Mouse (Mus musculus) hindbrain, embryonic 14.5 days (tissue): Measurements from ENCODE around the gene Aldh3a2. TPM values are rescaled to one million over a fixed set of nuclear protein-coding genes. Genes with fewer than 3 reads are reported as not detected.

Experiments used
- ATAC-seq: fragments of 200-750 bp; cut with Nextera tagmentation; 2 replicates; pipeline ENCODE4 v1.8.0; 2017; ENCODE audit warnings: moderate number of reproducible peaks, mild to moderate bottlenecking, moderate TSS enrichment, moderate library complexity; ENCODE audit not compliant: low FRiP score
- DNase-seq: peaks from one replicate; pipeline ENCODE4 v3.0.0-alpha.2; 2015; ENCODE audit warnings: low spot score
- H3K27ac ChIP-seq: fragments of 300-500 bp; sonication (generic); 2 replicates; pipeline ENCODE4 v1.5.1; 2014; ENCODE audit warnings: mild to moderate bottlenecking, moderate library complexity
- H3K27me3 ChIP-seq: fragments of 300-500 bp; sonication (generic); 2 replicates; pipeline ENCODE4 v1.6.1; 2014; ENCODE audit warnings: mild to moderate bottlenecking, low read length, mixed read lengths; ENCODE audit not compliant: control insufficient read depth, insufficient read depth
- H3K36me3 ChIP-seq: fragments of 300-500 bp; sonication (generic); replicated peaks from 2 replicates; pipeline ENCODE4 v1.6.1; 2014; ENCODE audit not compliant: control insufficient read depth, insufficient read depth
- H3K4me1 ChIP-seq: fragments of 300-500 bp; sonication (generic); replicated peaks from 2 replicates; pipeline ENCODE4 v1.6.1; 2014; ENCODE audit warnings: antibody characterized with exemption, low read length, mixed read lengths; ENCODE audit not compliant: control insufficient read depth, insufficient read depth
- H3K4me2 ChIP-seq: fragments of 300-500 bp; sonication (generic); replicated peaks from 2 replicates; pipeline ENCODE4 v1.6.1; 2014; ENCODE audit warnings: mild to moderate bottlenecking, moderate library complexity
- H3K4me3 ChIP-seq: fragments of 300-500 bp; sonication (generic); replicated peaks from 2 replicates; pipeline ENCODE4 v1.5.1; 2014; ENCODE audit warnings: mild to moderate bottlenecking, low read length
- H3K9ac ChIP-seq: fragments of 300-500 bp; sonication (generic); 2 replicates; pipeline ENCODE4 v1.6.1; 2014
- H3K9me3 ChIP-seq: fragments of 300-500 bp; sonication (generic); 2 replicates; pipeline ENCODE4 v1.6.1; 2016; ENCODE audit warnings: low read length; ENCODE audit not compliant: control insufficient read depth
- WGBS: fragments of 180-500 bp; shearing (Covaris S2); extraction: QIAGEN DNeasy Blood & Tissue Kit; methylation state at CpG from one replicate; pipeline ENCODE4 v1.1.7; 2014; 5-methylcytosine and 5-hydroxymethylcytosine counted together
- polyA plus RNA-seq: library from polyadenylated mRNA; unstranded; fragments of >200 nt; fragmentation: Nextera tagmentation; extraction: Ambion mirVana; gene quantifications from 2 replicates; pipeline ENCODE4 v1.2.1, GENCODE M21; 2014

Aldh3a2 gene
- polyA plus RNA-seq, 1 experiment from 2014 or later, result 28.0 TPM

- H3K4me2 ChIP-seq, result no peak overlapping the region
- H3K27me3 ChIP-seq, result no peaks in the 10 kb centered on the region
- 95% methylated on average over 6 of the region's 6 CpGs for WGBS
- no peak overlapping the region for H3K4me3 ChIP-seq
- H3K9me3 ChIP-seq, result no peaks in the 10 kb centered on the region
- no peaks in the 10 kb centered on the region for H3K4me1 ChIP-seq
- ATAC-seq, result no peak
- peaks cover 70% of the 10 kb centered on the region for H3K36me3 ChIP-seq
- no peak overlapping the region for H3K9ac ChIP-seq
- no peak for DNase-seq
- no peak overlapping the region for H3K27ac ChIP-seq
Observed at GRCm38 (mm10) chr11:61259106-61259505, 8.2 kb downstream of the Aldh3a2 start.

GRCm38 (mm10) chr11:61252807-61253206, 14.5 kb downstream of the Aldh3a2 start:
- WGBS, result 97% methylated on average over 12 of the region's 12 CpGs
- ATAC-seq (no peak), DNase-seq (no peak)
- peaks cover 63% of the 10 kb centered on the region for H3K36me3 ChIP-seq
- H3K27me3 ChIP-seq, result no peaks in the 10 kb centered on the region
- H3K4me1 ChIP-seq, result no peaks in the 10 kb centered on the region
- H3K27ac ChIP-seq, result no peak overlapping the region
- no peak overlapping the region for H3K4me2 ChIP-seq
- no peak overlapping the region for H3K9ac ChIP-seq
- no peaks in the 10 kb centered on the region for H3K9me3 ChIP-seq
- H3K4me3 ChIP-seq, result no peak overlapping the region

DNA sequence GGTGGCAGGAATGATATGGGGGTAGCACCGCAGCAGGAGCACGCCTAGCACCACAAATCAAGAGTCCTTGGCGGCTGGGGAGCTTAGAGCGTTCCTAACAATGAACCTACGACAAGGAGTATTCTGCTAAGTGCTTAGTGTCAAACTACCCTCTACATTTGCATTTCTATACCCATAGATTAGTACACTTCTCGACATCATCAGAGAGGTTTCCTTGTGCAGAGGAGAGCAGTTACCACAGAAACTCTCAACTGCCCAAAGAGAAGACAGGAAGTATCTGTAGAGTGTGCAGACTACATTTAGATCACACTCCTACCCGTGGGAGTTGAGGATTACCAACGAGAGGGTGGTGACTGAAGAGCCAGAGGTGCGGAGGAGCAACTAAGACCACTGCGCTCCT, 15.5 kb downstream of the Aldh3a2 start:
- Histone ChIP-seq H3K27ac (no peak overlapping the region), H3K9ac (no peak overlapping the region), H3K4me1 (no peaks in the 10 kb centered on the region), H3K4me2 (no peak overlapping the region), H3K36me3 (peaks cover 64% of the 10 kb centered on the region), H3K9me3 (no peaks in the 10 kb centered on the region), H3K27me3 (no peaks in the 10 kb centered on the region), H3K4me3 (no peak overlapping the region)
- no peak for DNase-seq
- 79% methylated on average over 10 of the region's 10 CpGs for WGBS
- ATAC-seq, result no peak

DNA sequence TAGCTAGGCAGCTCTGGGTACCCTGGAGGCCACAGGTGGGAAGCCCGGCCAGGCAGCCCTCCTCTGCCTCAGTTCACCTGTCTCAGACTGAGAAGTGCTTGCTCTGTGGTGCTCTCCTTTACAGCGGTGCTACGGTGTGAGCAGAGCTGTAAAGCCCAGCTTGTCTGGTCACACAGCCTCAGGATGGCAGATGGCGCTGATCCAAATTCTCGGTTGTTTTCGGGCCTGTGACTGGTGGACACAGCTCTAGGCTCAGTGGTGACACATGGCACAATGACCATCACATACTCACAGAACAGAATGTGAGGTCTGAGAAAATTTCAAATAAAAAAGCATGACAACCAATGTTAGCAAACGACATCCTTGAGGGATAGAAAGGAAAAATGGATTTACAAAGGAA, 22.9 kb downstream of the Aldh3a2 start:
- Histone ChIP-seq H3K9me3 (no peaks in the 10 kb centered on the region), H3K4me2 (no peak overlapping the region), H3K4me3 (no peak overlapping the region), H3K27me3 (no peaks in the 10 kb centered on the region), H3K9ac (no peak overlapping the region), H3K27ac (no peak overlapping the region), H3K36me3 (peaks cover 46% of the 10 kb centered on the region), H3K4me1 (no peaks in the 10 kb centered on the region)
- ATAC-seq (no peak), DNase-seq (no peak)
- 88% methylated on average over 7 of the region's 7 CpGs for WGBS

DNA sequence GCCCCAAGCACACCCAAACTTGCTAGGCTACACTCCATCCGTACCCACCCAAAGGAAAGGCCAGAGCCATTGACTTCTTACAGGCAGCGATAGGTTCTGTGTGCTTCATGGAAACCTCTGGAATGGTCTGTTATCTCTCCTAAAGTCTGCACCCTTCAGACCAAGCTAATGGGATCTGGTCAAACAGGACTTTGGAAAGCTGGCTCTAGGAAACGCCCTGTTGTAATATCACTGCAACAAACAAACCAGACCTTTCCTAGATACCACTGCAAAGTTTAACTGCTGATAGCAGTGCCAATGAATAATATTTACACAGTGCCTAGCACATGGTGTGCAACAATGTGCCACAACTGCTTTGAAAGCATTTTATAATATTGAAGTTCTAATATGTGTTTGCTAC, 31.2 kb downstream of the Aldh3a2 start:
- Histone ChIP-seq H3K9ac (no peak overlapping the region), H3K27me3 (no peaks in the 10 kb centered on the region), H3K4me2 (no peak overlapping the region), H3K36me3 (no peaks in the 10 kb centered on the region), H3K4me3 (no peak overlapping the region), H3K4me1 (peaks cover 5% of the 10 kb centered on the region; the same call in 1 of the 2 replicates), H3K9me3 (no peaks in the 10 kb centered on the region), H3K27ac (no peak overlapping the region)
- ATAC-seq, result no peak
- DNase-seq, result no peak
- WGBS, result 93% methylated on average over 3 of the region's 3 CpGs

GRCm38 (mm10) chr11:61234174-61234573, 33.1 kb downstream of the Aldh3a2 start:
- WGBS, result 74% methylated on average over 5 of the region's 5 CpGs
- DNase-seq (no peak), ATAC-seq (no peak)
- Histone ChIP-seq H3K4me3 (no peak overlapping the region), H3K4me1 (peaks cover 5% of the 10 kb centered on the region; the same call in 1 of the 2 replicates), H3K27me3 (no peaks in the 10 kb centered on the region), H3K4me2 (no peak overlapping the region), H3K36me3 (no peaks in the 10 kb centered on the region), H3K9ac (no peak overlapping the region), H3K27ac (no peak overlapping the region), H3K9me3 (no peaks in the 10 kb centered on the region)

DNA sequence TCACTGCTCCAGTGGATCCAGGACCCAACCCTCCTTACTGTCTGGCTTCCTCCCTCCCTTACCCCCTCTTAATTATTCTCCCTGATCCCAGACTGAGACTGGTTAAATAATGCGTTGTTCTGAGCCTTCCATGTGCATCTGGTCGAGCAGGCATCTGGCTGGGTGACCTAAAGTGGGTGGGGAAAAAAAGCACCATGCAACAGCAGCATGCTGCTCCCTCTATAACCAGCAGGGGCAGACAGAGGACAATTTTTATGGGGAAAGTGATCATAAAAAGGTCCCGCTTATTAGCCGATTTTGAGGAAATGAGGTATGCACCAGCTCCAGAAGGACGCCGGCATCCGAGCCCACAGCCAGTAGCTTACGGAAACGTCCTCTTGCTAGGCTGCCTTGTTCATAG, 35.9 kb downstream of the Aldh3a2 start:
- WGBS, result 8% methylated on average over 9 of the region's 9 CpGs
- Histone ChIP-seq H3K4me1 (peaks cover 5% of the 10 kb centered on the region; the same call in 1 of the 2 replicates), H3K9me3 (no peaks in the 10 kb centered on the region), H3K4me2 (peak overlapping the region; percentile 35), H3K36me3 (no peaks in the 10 kb centered on the region), H3K4me3 (no peak overlapping the region), H3K9ac (0 out of 2 replicates have a peak overlapping the region, but pooled peaks have one; percentile 5), H3K27me3 (no peaks in the 10 kb centered on the region), H3K27ac (0 out of 2 replicates have a peak overlapping the region, but pooled peaks have one; percentile 29)
- no peak; the same call in 1 of the 2 replicates for ATAC-seq
- peak; percentile 74 for DNase-seq

DNA sequence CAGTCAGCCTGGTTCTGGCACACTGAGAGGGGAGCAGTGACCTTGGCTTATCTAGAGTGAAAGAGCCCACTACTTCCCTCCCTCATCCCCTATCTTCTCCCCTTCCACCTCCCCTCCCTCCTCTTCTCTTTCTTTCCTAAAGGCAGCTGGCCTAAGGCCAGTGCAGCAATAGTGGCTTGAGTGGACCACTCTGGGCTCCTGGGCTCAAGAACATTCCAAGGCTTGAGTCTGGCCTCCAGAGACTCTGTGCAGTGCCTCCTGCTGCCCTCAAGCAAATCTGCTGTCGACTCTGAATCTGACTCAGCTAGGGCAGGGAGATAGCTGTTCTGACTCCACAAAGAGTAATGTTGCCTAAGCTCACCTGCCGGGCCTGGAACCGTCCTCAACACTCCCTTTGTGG, 38.9 kb downstream of the Aldh3a2 start:
- 71% methylated on average over 3 of the region's 3 CpGs for WGBS
- DNase-seq, result no peak

DNA sequence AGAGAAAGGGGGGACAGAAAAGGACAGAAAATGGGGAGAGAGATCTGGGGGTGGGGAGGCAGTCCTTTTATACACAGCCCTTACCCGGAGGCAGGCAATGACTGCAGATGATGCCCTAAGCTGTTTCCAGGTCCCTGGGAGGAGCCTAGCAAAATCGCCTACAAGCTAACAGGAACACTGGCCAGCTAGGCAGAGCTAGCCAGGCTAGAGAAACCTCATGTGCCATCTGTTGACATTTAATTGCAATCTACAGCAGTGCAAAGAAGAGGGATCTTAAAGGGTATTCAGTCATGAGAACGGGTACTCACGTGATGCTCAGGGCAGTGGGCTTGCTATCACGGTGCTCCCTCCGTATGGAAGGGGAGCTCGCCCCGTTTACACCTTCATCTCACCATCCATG, 39.4 kb downstream of the Aldh3a2 start:
- Histone ChIP-seq H3K4me2 (no peak overlapping the region), H3K27me3 (no peaks in the 10 kb centered on the region), H3K4me3 (no peak overlapping the region), H3K9me3 (no peaks in the 10 kb centered on the region), H3K4me1 (peaks cover 5% of the 10 kb centered on the region; the same call in 1 of the 2 replicates), H3K9ac (no peak overlapping the region), H3K36me3 (no peaks in the 10 kb centered on the region), H3K27ac (no peak overlapping the region)
- WGBS, result 92% methylated on average over 8 of the region's 8 CpGs
- DNase-seq, result no peak
- no peak for ATAC-seq

More for the DNA sequence above, 38.9 kb downstream of the Aldh3a2 start:
- H3K27ac ChIP-seq, result no peak overlapping the region
- no peak overlapping the region for H3K4me2 ChIP-seq
- H3K36me3 ChIP-seq, result no peaks in the 10 kb centered on the region
- no peak for ATAC-seq
- no peak overlapping the region for H3K9ac ChIP-seq
- H3K4me1 ChIP-seq, result peaks cover 5% of the 10 kb centered on the region; the same call in 1 of the 2 replicates
- H3K9me3 ChIP-seq, result no peaks in the 10 kb centered on the region
- H3K4me3 ChIP-seq, result no peak overlapping the region
- H3K27me3 ChIP-seq, result no peaks in the 10 kb centered on the region

DNA sequence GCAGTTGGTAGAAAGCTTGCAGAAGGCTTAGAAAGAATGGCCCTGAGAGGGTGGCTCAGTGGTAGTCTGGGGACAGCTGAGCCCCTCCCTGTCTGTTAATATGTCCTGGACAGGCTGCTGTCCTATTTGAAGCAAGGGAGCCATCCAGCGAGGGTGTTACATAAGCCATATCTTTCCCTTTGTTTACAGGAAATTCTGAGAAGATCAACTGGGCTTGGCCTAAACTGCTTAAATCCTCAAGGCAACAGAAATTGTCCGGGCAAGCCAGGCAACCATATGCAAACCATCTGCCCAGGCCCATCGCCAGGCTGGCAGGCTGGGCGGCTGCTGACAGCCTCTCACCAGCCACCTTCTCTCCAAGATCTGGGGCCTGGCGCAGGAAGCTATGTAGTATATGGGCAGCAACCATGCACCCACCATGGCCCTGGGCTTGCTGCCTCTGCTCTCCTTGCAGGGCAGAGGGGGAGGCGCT, 41.3 kb downstream of the Aldh3a2 start:
- no peak overlapping the region for H3K4me2 ChIP-seq

More for the DNA sequence above, 41.3 kb downstream of the Aldh3a2 start:
- Histone ChIP-seq H3K9me3 (no peaks in the 10 kb centered on the region), H3K36me3 (no peaks in the 10 kb centered on the region), H3K27me3 (no peaks in the 10 kb centered on the region), H3K9ac (no peak overlapping the region), H3K4me3 (no peak overlapping the region), H3K27ac (no peak overlapping the region), H3K4me1 (no peaks in the 10 kb centered on the region)
- 83% methylated on average over 6 of the region's 6 CpGs for WGBS
- ATAC-seq, result no peak
- no peak for DNase-seq
